Mouse (Mus musculus) embryo, embryonic 11.5 days (tissue): Measurements from ENCODE around the gene C1qtnf2.
A peak's percentile ranks its signal among the peaks of the same experiment; 100 is the strongest.

ENCODE experiments used
- DNase-seq: peaks from one replicate; pipeline ENCODE4 v3.0.0-alpha.2; 2012; ENCODE audit warnings: low read depth, low spot score

Gene C1qtnf2

GRCm38 (mm10) chr11:43531619-43532018, 57.5 kb downstream of the C1qtnf2 start:
- DNase-seq: no peak

DNA sequence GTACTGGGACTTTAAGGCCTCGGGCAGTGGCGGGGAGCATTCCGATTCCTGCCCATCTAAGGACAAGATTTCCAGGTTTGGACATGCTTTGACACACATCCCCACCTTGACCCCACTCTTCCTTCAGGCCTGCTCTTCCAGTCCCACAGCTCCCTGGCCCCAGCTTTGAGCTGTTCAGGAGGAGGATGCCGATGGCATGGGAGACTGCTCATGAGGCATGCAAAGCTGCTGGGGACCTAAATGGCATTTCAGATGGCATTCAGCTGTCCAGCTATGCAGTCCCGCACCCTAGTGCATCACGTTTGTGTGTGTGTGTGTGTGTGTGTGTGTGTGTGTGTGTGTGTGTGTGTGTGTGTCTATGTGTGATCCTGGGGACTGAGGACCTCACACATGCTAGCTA, 63.0 kb downstream of the C1qtnf2 start:
- no peak for DNase-seq

GRCm38 (mm10) chr11:43539863-43540262, 65.8 kb downstream of the C1qtnf2 start:
- DNase-seq: peak; percentile 26
